Mouse (Mus musculus) adipocyte (in vitro differentiated cells): ENCODE results near the gene Col4a2.

Experiments
- DNase-seq: peaks from one replicate; pipeline ENCODE4 v3.0.0-alpha.2; 2016; ENCODE audit warnings: low spot score

The Col4a2 gene

GRCm38 (mm10) chr8:11312349-11313175 is at the start of gene Col4a2, which contains the start of gene Col4a1:
Col4a2 (plus strand) TSS chr8:11312805.
Col4a1 (minus strand) TSS chr8:11312826.
- DNase-seq: peak; percentile 84

DNA sequence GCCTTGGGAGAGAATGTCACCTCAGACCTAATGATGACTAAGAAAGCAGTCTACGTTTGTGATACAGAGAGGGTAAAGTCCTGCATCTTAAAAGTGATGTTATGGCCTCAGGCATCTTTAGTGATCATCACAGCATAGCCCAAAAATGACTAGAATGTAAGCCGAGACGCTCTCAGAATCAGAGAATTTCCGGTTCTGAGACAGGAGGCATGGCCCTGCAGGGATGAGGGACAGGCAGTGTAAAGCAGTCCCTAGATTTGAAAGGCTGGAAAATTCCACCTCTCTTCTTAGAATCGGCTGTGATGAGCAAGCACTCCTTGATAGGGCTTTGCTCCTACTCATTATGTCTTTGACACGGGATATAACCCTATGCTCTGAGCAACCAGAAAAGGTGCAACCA is 48.8 kb upstream of the Col4a2 start:
- DNase-seq: no peak

- no peak for DNase-seq
These were observed 46.6 kb upstream of the Col4a2 start for GRCm38 (mm10) chr8:11265971-11266370.

GRCm38 (mm10) chr8:11266471-11266870 is 46.1 kb upstream of the Col4a2 start:
- DNase-seq: no peak

GRCm38 (mm10) chr8:11268753-11269152 is 43.9 kb upstream of the Col4a2 start:
- no peak for DNase-seq

DNA sequence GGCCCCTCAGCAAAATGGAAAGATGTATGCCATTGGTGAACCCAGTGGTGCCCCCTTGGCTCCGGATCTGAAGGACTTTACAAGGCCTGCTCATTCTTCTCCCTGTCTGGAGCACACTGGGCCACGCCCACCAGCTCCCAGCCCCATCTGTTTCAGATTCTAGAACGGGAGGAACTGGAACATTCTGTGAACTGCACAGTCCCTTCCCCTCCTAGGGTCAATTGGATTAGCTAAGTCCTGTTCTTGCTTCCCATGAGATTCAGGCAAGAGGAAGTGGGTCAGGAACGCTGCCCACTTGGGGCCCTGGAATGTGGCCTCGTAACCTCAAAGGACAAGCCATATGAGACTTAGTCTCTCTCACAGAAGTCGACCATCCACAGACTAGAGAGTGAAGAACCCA is 41.8 kb upstream of the Col4a2 start:
- peak; percentile 68 for DNase-seq

GRCm38 (mm10) chr8:11272205-11272604 is 40.4 kb upstream of the Col4a2 start:
- no peak for DNase-seq

DNA sequence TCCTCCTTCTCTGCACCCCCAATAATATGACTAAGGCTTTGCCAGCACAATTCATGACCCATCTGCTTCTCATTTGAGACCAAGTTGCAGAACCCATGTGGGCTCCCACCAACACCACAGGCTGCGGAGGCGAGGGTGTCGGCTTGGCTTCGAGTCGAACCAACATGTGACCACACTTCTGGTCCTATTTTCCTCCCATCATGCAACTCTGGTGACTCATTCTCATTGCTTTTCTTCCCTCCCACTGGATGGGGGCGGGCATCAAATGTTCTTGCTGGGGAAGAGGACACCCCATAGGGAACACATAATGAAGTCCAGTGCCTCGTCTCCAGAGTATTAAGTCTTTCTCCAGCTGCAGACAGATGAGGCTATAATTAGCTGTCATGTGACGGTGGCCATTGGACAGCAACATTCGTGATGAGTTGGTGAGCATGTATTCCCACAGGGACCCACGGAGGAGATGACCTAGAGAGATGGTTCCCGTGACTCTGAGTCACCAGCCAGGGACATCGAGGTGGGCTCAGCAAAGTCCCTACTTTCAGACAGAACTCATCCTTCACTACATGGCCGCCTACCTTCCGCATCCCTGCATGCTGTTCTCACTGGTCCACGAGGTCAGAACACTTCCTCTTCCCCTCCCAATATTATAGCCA is 39.0 kb upstream of the Col4a2 start:
- peak; percentile 91 for DNase-seq

- DNase-seq: no peak
These were observed 38.2 kb upstream of the Col4a2 start for GRCm38 (mm10) chr8:11274415-11274814.

GRCm38 (mm10) chr8:11276286-11276685 is 36.3 kb upstream of the Col4a2 start:
- no peak for DNase-seq

GRCm38 (mm10) chr8:11277602-11278051 is 35.0 kb upstream of the Col4a2 start:
- peak; percentile 85 for DNase-seq

- DNase-seq: peak; percentile 75
These were observed 34.4 kb upstream of the Col4a2 start for GRCm38 (mm10) chr8:11278101-11278611.

DNA sequence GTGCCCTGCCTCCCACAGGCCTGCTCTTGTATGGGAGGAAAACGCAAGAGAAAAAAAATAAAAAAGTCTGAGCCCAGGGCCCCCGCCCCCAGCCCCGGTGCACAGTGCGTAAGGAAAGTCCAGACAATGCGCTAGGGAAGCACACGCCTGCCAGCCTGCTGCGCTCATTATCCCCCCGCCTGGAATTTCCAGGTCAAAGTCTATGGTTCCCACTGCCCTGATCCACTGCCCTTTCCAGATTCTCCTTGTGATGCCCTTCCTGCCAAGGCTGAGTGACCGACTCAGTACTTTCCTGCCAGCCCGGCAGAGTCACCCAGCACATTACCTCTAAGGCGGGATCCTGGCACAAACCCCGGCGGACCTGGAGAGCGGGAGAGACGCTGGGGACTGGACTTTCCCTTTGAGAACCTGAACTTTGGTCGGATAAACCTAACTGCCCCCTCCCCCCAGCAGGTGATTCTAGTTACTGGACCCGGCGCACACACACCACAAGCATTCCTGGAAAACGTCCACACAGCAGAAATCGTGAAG is 33.2 kb upstream of the Col4a2 start:
- no peak for DNase-seq

DNA sequence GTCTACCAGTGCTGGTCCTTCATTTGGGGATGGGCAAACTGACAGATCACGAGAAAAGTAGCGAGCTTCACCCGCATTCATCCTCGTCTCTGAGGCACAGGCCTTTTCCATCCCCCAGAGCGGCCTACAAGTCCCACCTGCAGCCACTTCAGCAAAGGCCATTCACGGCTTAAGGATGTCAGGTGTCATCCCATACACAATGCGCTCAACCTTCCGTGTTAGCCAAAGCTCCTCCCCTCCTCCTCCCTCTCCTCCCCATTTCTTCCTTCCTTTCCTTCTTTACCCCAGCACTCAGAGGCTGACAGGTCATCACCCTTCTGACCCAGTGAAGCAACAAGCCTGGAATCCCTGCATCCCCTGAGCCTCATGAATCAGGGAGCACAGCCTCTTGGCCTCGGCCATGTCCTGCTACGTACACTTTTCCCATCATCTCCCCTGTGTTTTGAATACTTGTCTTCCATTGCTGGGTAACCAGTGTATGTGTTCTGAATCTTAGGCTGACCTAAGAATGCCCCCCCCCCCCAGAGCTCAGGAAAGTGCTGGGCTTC is 31.8 kb upstream of the Col4a2 start:
- no peak for DNase-seq

- no peak for DNase-seq
These were observed 30.5 kb upstream of the Col4a2 start for GRCm38 (mm10) chr8:11282139-11282538.

- DNase-seq: no peak
These were observed 29.9 kb upstream of the Col4a2 start for GRCm38 (mm10) chr8:11282696-11283095.

DNA sequence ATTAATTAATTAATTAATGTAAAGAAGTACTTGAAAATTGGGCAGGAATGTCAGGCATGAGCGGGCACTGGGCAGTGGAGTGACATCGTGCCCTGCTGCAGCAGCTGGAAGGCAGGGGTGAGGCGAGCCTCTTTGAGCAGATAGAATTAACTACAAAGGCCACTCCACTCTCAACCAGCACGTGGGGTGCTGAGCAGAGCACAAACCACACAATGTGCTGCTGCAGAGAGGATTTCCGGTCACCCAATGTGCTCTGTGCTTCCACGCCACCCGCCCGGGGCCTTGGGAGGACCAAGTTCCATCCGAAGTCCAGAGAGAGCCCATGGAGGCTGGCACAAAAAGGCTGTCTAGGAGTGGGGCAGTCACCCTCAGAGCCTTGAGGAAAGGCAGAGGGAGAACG is 29.4 kb upstream of the Col4a2 start:
- no peak for DNase-seq

- no peak for DNase-seq
These were observed 27.2 kb upstream of the Col4a2 start for GRCm38 (mm10) chr8:11285437-11285836.

DNA sequence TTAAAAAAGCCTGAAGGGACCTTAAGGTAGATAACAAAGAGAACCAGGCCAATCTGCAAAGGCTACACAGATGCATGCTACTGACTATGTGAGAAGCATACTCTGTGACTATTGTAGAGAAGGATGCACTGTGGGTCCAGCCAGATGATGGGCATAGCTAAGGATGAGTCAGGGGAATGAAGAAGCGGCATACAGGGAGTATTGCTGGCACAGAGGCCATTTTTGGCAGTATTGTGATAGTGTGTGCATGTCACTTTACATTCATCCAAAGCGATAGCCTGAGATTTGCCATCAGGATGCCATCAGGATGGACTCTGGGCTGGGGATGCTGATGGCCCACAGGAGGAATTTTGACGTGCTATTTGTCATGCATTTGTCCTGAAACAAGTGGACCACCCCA is 25.5 kb upstream of the Col4a2 start:
- DNase-seq: no peak

GRCm38 (mm10) chr8:11288286-11288685 is 24.3 kb upstream of the Col4a2 start:
- peak; percentile 92 for DNase-seq

DNA sequence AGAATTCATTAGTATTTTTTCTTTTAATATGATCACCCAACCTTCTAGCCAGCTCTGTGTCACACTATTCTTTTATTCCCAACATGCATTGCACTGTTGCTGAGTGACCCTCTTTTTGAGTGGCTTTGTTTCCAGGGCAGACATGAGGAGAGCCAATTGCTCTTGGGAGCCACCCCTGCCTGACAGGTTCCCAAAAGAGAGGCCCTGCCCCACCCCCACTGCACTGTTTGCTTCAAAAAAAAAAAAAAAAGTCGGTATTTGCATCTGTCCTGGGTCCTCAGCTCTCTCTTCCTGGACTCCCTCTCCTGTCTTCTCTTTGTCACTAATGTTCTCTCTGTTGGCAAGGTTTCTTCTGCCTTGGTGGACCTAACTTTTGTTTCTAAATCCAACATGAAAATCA is 22.1 kb upstream of the Col4a2 start:
- DNase-seq: no peak

DNA sequence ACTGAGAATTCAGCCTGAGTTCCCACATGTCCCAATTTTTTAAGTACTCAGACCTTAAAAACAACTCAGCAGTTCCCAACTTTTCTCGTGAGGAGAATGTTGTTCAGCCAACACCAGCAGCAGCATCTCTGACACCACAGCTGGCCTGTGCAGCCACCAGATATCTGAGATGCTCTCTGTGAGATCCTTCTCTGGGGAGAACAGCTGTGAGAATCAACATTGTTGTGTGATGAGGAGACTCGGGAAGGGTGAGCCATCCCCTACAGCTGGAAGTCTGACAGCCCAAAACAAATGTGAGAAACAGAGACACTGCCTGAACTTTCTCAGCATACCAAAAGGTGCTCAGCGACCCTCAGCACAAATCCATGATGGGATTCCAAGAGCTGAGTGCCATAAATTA is 20.0 kb upstream of the Col4a2 start:
- DNase-seq: no peak
